Mouse (Mus musculus) c-Kit-positive CD71-positive TER-119-negative erythroid progenitor cells, embryonic 14.5 days (primary cell): Measurements from ENCODE around the gene Arnt2.

Experiments
- DNase-seq: peaks from one replicate; pipeline ENCODE4 v3.0.0-alpha.2; 2013; ENCODE audit warnings: low read depth

The Arnt2 gene

GRCm38 (mm10) chr7:84286526-84287225 is 123.3 kb downstream of the Arnt2 start:
- DNase-seq = no peak

GRCm38 (mm10) chr7:84285790-84286189 is 124.2 kb downstream of the Arnt2 start:
- no peak for DNase-seq

GRCm38 (mm10) chr7:84284974-84285373 is 125.0 kb downstream of the Arnt2 start:
- no peak for DNase-seq

- no peak for DNase-seq
Measured at GRCm38 (mm10) chr7:84282231-84282630, 127.7 kb downstream of the Arnt2 start.

GRCm38 (mm10) chr7:84279231-84279630 is 130.7 kb downstream of the Arnt2 start:
- no peak for DNase-seq

GRCm38 (mm10) chr7:84275312-84275711 is 134.7 kb downstream of the Arnt2 start:
- no peak for DNase-seq

- no peak for DNase-seq
Measured at GRCm38 (mm10) chr7:84273930-84274329, 136.0 kb downstream of the Arnt2 start.

- DNase-seq = peak; percentile 17
Measured at GRCm38 (mm10) chr7:84272206-84272818, 137.7 kb downstream of the Arnt2 start.

- DNase-seq = no peak
Measured at GRCm38 (mm10) chr7:84271429-84271828, 138.5 kb downstream of the Arnt2 start.

- no peak for DNase-seq
Measured at GRCm38 (mm10) chr7:84263466-84263865, 146.5 kb downstream of the Arnt2 start.

- DNase-seq = no peak
Measured at GRCm38 (mm10) chr7:84261341-84261740, 148.6 kb downstream of the Arnt2 start.

GRCm38 (mm10) chr7:84260401-84260800 is 149.6 kb downstream of the Arnt2 start:
- DNase-seq = no peak

GRCm38 (mm10) chr7:84259309-84259985 is 150.5 kb downstream of the Arnt2 start:
- DNase-seq = no peak

- no peak for DNase-seq
Measured at GRCm38 (mm10) chr7:84256661-84257060, 153.3 kb downstream of the Arnt2 start.

- DNase-seq = no peak
Measured at GRCm38 (mm10) chr7:84256245-84256644, 153.7 kb downstream of the Arnt2 start.

- no peak for DNase-seq
Measured at GRCm38 (mm10) chr7:84254916-84255315, 155.1 kb downstream of the Arnt2 start.

- no peak for DNase-seq
Measured at GRCm38 (mm10) chr7:84254311-84254710, 155.7 kb downstream of the Arnt2 start.

GRCm38 (mm10) chr7:84251667-84252066 is 158.3 kb downstream of the Arnt2 start:
- DNase-seq = no peak

- no peak for DNase-seq
Measured at GRCm38 (mm10) chr7:84250736-84251135, 159.2 kb downstream of the Arnt2 start.

GRCm38 (mm10) chr7:84249951-84250350 is 160.0 kb downstream of the Arnt2 start:
- no peak for DNase-seq

- no peak for DNase-seq
Measured at GRCm38 (mm10) chr7:84249381-84249780, 160.6 kb downstream of the Arnt2 start.

- DNase-seq = no peak
Measured at GRCm38 (mm10) chr7:84247960-84248665, 161.9 kb downstream of the Arnt2 start.

- no peak for DNase-seq
Measured at GRCm38 (mm10) chr7:84246878-84247277, 163.1 kb downstream of the Arnt2 start.
